Mouse (Mus musculus) adrenal gland, adult 8-10 months (tissue): ENCODE measurements around the gene Slc25a28. TPM values are rescaled to one million over a fixed set of nuclear protein-coding genes. Genes with fewer than 3 reads are reported as not detected.

Experiments
- DNase-seq: peaks from one replicate; pipeline ENCODE4 v3.0.0; 2022
- total RNA-seq, 4 experiments: library from RNA; stranded (reverse); gene quantifications; 2 replicates each; pipeline ENCODE4 v1.2.4; 2022

Gene Slc25a28
- total RNA-seq, result 100 to 1,000 TPM in 1 of 4 experiments, 10 to 100 TPM in 3; 78.4 to 112 (median 83.7) TPM

DNA sequence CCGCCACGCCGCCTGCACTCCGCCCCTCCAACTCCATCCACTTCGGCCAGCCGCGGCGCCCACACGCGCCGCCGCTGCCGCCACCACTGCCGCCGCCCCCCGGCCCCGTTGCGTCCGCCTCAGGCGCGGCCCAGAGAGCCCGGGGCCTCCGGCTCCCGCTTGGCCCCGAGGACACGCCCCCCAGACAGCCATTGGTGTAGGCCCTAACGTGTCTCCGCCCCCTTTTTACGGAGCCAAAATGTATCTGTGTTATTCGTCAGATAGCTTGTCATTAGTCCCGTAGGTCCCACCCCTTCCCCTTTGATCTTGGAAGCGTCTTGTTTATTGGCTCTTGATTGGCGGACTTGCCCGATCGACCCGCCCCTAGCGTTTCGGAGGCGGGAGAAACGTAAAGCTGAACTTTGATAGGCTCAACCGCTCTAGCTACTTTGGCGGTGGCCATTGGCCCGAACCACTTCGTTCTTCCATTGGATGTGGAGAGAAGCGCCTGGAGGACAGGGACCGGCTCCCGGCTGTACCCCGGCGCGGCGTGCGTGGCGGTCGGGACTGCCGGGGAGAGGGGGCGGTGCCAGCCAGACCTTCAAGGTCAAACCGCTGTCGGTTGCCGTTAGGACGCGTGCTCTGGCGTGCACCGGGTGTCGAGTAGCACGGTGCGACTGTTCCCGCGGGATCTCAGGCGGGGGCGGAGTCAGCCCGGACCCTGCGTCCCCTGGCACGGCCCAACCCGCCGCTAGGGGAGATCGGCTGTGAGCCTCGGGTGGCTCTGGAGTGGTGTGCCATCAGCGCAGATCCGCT lies at the start of gene Slc25a28:
Slc25a28 (minus strand) TSS at position 152 of the 795 bp plus-strand sequence.
- peak; percentile 99 for DNase-seq

- no peak for DNase-seq
These were observed 49.5 kb upstream of the Slc25a28 start for GRCm38 (mm10) chr19:43724194-43724593.

- DNase-seq, result peak; percentile 42
These were observed 48.8 kb upstream of the Slc25a28 start for GRCm38 (mm10) chr19:43723501-43723900.

GRCm38 (mm10) chr19:43722891-43723290 lies 48.2 kb upstream of the Slc25a28 start:
- no peak for DNase-seq

GRCm38 (mm10) chr19:43720061-43720460 lies 45.4 kb upstream of the Slc25a28 start:
- DNase-seq, result no peak

- DNase-seq, result no peak
These were observed 37.3 kb upstream of the Slc25a28 start for GRCm38 (mm10) chr19:43711971-43712370.

DNA sequence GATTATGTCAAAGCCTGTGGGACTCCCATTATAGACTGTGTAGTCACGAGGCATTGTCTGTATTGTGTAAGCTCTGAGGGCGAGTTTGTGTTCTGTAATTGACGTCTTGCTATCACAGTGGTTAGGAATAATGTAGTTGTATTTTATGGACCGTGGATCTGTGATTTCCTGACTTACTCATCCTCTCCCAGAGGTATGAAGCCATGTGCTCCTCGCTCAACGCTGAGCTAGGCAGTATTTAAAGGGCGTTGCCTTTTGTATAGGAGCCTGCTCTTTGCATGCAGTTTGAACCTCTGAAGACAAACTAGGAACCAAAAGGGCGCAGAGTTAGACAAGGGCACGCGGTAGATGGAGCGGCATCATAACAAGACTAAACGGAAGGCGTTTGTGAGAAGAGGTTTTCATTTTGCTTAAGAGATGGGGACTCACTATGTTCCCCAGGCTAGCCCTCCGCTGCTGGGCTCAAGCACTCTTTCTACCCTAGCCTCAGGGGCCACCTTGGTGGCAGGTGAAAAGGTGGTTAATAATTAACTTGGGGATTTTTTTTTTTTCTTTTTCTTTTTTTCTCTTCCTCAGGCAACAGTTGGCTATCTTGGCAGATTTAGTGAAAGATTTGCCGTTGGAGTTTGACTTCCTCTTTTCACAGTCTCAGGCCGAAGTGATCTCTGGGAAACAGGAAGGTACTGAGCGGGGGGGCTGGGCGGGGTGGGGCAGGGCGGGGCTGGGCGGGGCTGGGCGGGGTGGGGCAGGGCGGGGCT lies 36.7 kb upstream of the Slc25a28 start:
- no peak for DNase-seq

DNA sequence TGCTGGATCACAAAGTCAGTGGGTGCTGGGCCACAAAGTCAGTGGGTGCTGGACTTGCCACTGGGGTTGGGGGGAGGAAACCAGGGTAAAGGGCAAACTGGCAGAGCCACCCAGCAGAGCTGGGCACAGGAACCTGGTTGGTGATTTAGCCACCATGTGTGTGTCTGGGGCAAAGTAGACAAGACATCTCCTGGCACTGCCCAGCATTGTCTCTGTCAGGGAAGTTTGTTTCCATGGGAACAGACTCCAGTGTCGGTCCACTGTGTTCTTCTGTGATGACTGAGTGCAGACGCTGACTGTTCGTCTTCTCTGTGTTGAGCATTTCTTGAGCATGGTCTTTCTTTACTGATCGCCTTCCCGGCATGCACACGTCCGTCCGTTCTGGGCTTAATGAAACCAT lies 34.6 kb upstream of the Slc25a28 start:
- DNase-seq, result no peak

- DNase-seq, result no peak
These were observed 33.5 kb upstream of the Slc25a28 start for GRCm38 (mm10) chr19:43708206-43708605.

GRCm38 (mm10) chr19:43704787-43705497 lies 30.3 kb upstream of the Slc25a28 start:
- no peak for DNase-seq

GRCm38 (mm10) chr19:43704211-43704610 lies 29.5 kb upstream of the Slc25a28 start:
- DNase-seq, result no peak

- no peak for DNase-seq
These were observed 25.1 kb upstream of the Slc25a28 start for GRCm38 (mm10) chr19:43699763-43700155.

- no peak for DNase-seq
These were observed 24.5 kb upstream of the Slc25a28 start for GRCm38 (mm10) chr19:43699021-43699762.

DNA sequence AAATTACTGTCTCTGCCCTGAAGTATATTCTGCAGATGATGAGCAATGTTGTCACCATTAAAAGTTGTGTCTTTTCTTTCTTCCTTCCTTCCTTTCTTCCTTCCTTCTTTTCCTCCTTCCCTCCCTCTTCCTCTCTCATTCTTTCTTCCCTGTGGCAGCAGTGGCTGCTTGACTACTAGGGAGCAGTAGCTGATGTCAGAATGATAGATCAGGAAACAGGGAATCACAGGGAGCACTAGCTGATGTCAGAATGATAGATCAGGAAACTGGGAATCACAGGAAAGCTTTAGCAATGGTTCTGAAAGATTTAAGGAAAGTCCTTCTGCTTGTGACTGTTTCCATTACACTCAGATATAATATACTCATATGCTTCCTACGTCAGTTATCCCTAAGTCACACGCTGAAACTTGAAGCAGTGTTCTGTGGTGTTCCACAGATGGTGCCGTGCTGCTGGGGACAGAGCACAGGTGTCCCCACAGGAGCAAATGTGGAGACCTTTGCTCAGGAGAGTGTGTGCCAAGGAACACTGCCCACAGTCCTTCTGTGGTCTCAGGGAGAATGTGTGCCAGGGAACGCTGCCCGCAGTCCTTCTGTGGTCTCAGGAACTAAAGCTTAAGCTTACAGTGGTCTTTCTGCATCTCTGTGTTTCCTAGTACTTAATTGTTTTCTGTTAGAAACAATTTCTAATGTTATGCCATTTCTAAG lies 23.1 kb upstream of the Slc25a28 start:
- DNase-seq, result no peak

- DNase-seq, result no peak
These were observed 20.9 kb upstream of the Slc25a28 start for GRCm38 (mm10) chr19:43695514-43695964.

GRCm38 (mm10) chr19:43692815-43693214 lies 18.1 kb upstream of the Slc25a28 start:
- DNase-seq, result no peak

- peak; percentile 98 for DNase-seq
These were observed 15.0 kb upstream of the Slc25a28 start, which contains the start of gene Entpd7 for GRCm38 (mm10) chr19:43689419-43690246. Gene Entpd7 (plus strand): TSS chr19:43689672.

DNA sequence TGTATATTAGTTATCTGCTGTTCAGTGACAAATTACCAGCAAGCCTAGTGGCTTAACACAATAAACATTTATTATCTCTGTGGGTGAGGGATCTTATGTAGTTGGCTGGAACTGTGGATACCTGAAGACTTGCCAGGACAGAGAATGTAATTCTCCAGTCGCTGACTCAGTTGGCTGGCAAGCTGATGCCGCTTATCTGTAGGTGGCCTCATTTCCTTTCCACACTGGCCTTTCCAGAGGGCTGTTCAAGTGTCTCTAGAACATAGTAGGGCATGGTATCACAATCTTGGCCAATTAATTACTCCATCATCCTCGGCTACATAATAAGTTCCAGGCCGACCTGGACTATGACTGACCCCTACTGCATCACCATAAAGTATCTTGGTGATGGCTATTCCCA lies 6.9 kb upstream of the Slc25a28 start:
- DNase-seq, result no peak

DNA sequence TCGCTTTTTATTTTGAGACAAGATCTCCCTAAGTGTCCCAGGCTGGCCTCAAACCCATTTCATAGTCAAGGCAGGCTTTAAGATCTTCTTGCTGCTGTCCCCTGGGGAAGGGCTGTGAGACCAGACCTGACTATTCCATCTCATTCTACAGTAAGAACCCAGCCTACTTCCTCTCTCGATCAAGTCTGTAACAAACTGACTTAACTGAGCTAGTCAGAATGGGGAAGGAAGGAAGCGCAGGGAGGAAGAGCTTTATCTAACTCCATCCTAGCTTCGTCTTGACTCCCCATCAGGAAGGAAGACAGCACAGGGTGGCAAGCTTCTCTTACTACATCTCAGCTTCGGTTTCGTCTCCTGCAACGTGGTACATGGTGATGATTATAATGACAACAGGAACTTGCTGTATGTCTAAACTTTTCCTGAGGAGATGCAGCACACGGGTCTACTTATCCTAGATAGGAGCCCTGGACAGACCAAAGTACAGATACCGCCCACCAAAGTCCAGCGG lies 4.8 kb upstream of the Slc25a28 start:
- no peak for DNase-seq

GRCm38 (mm10) chr19:43678467-43679003 lies 3.9 kb upstream of the Slc25a28 start:
- no peak for DNase-seq
